Mouse (Mus musculus): ENCODE measurements at regions not wholly inside any gene's neighbourhood (a gene's known extent, or its start where the extent isn't known, plus 50 kb on each side); places are given as distances from the start of the nearest gene placed in this dataset.

DNA sequence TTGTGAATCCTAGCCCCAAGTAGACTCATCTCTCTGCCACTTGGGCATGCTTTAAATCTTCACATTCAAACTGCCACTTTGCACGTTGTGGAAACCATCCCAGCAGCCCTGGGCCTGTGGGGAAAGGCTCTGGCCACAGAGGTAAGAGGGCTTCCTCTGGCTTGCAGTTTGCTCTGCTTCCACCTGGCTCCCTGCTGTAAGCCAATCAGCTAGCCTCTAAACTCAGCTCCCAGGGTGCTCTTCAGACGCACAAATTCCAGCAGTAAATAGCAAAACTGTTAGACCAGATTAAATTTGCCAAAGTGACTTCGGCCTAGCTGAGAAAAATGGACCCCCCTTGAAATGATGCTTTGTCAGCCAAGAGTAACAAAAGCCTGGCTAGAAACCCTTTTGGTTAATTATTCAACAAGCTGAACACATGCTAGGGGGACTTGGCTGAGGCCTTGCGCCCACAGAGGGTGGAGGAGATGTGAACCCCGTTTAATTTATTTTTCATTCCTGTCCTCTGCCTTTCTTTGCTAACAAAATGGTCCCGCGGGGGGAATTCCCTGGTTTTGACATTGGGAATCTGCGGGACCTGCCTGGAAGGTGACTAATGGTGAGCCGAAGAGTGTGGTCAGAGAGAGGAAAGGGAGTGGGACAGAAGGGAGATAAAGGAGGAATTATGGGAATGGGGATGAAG, 84.1 kb upstream of the Cops8 start:
- DNase-seq = no peak

DNA sequence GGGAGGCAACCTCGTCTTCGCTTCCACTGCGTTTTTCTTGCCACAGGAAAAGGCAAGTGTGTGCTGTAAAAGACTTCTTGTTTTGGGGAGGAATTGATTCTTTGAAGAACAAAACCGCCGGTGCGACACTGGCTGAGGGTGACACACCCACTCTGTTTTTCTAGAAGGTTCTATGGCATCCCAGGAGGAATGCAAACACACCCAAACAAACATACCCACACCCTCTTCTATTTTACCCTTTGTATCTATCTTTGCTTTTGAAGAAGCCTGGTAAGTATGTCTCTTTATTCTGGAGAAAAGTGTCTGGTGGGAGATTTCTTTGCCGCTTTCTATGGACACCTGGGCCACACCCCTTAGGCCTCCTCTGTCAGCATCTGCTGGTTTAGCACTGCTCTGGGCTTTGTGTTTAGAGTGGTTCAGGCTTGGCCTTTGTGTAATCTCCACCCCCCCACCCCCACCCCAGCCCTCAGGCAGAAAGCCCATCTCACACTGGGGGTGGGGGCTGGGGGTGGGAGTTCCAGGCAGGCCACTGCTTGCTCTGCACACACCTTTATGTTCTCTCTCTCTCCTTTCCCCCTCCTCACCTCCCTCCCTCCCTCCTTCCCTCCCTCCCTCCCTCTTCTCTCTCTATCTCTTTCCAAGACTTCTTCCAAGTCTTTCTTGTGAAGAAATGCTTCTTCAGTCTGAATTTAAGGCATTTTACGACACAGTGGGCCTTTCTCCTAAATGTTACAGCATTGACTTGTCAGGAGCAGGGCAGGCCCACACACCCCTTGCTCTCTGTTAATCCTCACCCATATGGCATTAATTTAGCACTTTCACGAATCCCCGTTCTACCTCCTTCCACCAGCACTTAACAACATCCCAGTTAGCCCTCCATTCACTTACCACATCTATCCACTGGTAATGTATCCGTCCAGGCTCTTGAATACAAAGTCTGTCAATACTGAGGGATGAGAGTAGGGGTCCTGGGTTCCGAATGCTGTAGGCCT, 83.2 kb upstream of the Cops8 start:
- no peak for DNase-seq

DNA sequence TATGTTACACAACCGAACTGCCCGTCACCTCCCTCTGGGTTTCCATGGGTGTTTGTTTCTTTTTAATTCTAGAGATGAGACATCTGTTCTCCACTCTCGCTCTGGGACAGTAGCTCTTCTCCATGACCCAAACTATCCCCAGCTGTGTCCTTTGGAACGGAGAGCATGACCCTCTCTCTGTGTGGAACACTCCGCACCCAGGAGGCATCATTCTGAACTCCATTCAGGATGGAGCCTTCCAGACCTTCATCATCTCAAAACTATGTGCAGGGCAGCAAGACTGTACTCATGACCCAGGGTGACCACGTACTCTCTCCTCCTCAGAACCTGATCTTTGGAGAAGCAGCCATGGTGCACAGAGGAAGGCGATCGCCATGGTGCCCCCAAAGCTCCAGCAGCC, 80.5 kb upstream of the Cops8 start:
- DNase-seq = no peak

DNA sequence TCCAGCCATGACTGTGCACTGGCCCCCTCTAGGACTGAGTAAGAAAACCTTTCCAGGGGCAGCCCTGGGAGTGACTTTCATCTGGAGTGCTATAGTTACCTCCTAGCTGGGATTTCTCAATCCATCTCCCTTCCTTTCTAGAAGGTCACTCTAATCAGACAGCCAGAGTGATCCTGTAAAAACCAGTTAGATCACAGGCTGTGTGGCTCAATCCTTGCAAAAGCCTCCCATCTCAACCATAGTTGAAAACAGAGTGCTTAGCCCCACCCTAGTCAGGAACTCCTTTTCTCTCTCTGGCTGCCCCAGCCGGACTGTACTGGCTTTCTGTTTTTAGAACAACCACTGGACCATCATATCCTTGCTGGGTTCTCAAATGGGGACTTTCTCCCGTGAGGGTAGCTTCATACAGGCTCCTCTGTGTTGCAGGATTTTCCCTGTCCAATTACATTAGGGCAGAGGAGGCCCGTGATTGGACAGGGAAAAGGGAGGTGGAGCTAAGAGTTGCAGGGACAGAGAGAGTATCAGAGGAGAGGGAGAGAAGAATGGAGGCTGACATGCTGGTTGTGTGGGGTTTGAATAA, 78.0 kb upstream of the Cops8 start:
- DNase-seq = no peak

DNA sequence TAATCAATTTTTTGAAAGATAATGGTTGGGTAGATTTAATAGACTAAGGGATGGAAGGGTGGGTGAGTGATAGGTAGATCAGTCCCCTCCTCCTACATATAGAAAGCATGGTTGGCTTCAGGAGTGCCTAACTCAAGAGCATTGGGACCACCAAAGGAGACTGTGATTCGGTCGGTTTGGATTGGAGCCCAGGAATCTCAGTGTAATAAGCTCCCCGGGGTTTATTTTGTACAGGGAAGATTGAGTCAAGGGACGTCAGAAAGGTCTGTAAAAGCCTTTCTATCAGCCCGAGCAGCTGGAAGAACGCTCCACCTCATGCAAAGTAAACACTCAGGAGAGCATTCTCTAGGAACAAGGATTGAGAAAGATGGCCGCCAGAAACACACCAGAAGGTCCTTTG, 76.5 kb upstream of the Cops8 start:
- DNase-seq = no peak

DNA sequence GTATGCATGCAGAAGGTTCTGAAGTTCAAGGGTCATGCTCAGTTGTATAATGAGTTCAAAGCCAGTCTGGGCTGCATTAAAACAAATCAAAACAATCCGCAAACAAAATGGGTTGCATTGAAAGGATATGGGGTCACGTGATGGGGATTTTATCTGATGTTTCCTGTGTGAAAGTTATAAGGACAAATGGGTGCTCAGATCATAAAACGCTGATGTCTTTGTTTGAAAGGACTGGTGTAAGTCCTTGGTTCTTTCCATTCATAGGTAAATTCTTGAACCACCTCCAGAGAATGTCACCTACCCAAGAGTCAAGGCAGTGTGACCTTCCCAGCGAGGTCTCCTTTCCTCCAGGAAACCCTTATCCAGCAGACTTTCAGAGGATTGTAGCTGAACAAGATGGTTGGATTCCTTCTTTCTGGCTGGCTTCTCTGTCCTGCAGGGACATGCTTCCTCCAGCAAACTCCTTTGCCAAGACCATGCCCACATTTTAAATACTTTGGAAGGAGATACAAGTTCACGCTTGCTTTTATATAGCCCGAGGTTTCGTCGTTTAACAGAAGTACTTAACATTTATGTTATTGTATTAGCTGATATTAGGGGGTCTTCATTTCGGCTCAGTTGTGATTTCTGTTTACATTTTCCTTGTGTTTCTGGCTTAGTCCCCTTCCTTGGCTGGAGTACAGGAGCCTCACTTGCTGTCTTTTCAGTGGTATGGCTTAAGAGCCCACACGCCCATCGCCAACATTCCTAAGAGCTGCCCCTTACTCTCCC, 74.6 kb upstream of the Cops8 start:
- no peak for DNase-seq

DNA sequence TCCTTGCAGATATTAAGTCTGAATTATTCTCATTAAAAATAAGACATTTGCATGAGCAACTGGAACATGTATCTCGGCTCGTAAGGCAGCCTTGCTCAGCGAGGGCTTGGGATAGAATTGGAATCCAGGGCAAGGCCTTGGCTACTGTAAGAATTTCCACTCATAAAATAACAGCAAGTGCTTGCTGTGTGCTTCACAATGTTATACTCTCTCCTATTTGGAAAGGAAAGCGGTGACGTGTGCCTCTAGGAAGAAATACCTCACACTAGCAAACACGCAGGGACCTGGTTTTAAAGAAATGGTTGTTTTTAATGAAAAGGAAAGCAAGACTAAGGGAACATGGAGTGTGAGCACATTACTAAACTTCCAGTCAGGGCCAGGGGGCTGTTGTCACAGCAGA, 69.3 kb upstream of the Cops8 start:
- no peak for DNase-seq

DNA sequence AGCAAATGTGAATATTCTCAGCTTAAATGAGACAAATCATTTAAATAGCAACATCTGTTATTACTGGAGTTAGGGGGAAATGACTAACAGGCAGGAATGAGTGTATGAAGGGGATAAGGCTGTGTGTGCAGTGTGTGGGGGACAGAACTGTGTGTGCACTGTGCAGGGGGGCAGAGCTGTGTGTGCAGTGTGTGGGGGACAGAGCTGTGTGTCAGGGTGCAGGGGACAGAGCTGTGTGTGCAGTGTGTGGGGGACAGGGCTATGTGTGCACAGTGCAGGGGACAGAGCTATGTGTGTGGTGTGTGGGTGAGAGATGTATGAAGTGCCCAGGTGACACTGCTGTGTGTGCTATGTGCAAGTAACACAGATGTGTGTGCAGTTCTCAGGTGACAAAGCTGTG, 66.7 kb upstream of the Cops8 start:
- no peak for DNase-seq

DNA sequence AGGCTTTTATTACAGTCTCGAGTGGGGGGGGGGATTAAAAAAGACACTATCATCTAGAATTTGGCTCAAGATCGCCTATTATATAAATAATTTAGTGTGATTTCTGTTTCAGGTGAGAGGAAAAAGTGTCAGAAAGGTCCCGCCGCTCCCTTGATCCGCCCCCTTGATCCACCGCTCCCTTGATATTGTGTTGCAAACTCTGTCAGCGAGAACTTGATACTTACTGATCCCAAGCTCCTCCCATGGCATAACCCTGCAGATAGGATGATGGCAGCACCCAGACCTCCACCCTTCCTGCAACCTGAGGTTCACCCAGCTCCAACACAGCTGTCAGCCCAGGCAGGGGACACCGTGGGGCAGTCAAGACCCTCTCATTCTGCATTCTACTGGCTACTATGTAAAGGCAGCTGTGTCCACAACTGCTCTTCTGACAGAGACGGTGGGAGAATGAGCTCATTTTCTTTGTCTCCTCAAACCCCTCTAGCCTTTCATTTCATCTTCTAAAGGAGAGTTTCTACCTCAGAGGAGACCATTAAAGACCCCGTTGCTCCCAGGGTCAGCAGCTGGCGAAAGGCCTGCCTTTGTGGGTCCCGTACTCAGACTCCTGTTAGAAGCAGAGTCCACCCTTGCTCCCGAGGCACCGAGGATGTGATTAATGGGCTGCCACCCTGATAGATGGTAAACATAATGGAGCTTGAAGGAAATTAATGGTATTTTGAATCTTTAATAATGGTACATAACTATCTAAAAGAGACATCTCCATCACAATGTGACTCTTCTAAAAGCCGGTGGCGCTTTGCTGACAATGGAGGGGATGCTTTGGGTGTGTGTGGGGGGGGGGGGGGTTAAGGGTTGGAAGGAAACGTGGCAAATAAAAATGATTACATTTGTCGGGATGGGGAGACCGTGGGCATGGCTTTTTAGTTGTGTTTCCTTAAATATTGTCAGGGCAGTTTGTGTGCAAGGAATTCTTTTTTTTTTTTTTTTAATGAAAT, 58.7 kb upstream of the Cops8 start:
- no peak for DNase-seq

DNA sequence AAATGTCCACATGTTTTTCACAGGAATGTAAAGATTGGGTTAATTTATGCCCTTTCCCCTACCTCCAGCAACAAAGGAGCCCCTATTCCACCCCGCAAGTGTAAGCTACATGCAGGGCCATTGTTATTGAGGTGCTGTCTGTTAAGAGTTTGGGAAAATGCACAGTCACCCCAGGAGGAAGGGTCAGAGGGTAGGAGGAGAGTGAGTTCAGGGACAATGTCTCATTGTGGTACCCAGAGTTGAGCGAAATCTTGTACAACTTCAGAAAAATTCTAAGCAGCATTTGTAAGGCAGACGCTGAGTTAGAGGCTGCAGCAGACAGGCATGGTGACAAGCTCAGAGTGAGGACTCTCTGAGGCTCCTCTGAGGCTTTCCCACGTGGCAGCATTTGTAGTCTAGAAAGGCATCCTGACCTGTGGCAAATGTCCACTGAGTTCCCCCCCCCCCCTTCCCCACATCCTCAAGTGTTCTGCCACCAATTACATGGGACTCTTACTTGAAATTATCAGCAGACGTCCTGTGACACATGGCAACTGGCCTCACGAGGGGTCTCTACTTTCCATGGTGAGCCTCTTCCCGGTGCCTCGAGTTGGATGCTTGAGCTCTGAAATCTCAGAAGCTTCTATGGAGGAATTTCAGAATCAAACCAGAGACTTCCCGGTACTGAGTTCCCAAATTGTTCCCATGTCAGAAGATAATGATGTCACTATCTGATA, 57.8 kb upstream of the Cops8 start:
- DNase-seq = no peak

DNA sequence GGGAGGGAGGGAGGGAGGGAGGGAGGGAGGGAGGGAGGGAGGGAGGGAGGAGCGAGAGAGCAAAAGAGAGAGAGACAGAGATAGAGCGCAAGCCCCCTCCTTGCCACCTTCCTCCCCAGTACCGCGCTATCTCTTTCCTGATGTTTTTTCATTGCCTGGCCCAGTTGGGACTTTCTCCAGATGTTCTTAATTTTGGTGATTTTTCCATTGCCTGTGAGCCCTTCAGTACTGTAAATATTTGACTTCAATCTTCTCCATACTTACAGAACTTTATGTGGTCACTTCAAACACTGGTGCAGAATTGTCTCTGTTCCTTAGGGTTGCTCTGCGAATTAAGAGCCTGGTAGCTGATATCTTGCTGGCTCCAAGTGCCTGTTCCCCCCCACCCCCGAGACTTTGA, 50.1 kb upstream of the Cops8 start:
- DNase-seq = no peak
